Mouse (Mus musculus): Measurements from ENCODE around the gene Ptafr. TPM values are rescaled to one million over a fixed set of nuclear protein-coding genes. Genes with fewer than 3 reads are reported as not detected.

Ptafr gene
- polyA plus RNA-seq, 1 experiment from 2014 or later: 1.2 TPM

DNA sequence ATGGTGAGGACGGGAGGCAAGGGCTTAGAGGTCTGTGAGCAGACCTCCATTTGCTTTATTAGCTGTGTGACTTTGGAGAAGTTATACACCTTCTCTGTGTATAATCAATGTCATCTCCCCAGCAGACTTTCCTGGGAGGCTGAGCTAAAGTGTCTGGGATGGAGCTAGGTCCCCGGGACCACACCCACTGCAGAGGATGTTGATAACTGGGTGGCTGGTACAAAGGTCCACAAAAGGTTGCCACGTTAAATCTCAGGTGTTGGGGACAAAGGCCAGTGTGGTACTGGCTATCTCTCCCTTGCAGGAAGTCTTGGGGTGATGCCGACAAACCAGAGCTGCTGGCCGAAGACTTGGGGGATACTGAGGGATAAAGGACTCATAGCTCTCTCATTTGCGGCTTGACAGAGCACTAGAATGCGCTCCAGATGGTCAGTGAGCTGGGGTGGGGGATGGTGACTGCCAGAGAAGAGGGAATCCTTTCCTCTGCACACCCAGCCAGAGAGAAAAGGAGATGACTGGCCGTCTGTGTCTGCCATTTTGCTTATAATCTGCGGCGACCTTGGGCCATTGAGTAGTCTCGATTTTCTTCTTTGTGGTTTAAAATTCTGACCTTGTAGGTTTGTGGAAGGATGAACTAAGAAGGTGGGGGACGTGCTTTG, 1.4 kb downstream of the Ptafr start:
- no peaks in the 10 kb centered on the region for H3K27me3 ChIP-seq
- no peak overlapping the region for H3K9ac ChIP-seq
- no peak for ATAC-seq (ENCODE audit: borderline replicate concordance, extremely low read depth, low FRiP score, low TSS enrichment)
- no peak overlapping the region for H3K27ac ChIP-seq
- H3K36me3 ChIP-seq: no peaks in the 10 kb centered on the region
- H3K4me3 ChIP-seq: no peak overlapping the region
- no peaks in the 10 kb centered on the region for H3K9me3 ChIP-seq
- 65% methylated on average over 12 of the region's 12 CpGs for WGBS
- H3K4me2 ChIP-seq: no peak overlapping the region
- peaks cover 19% of the 10 kb centered on the region; the same call in 1 of the 2 replicates for H3K4me1 ChIP-seq

DNA sequence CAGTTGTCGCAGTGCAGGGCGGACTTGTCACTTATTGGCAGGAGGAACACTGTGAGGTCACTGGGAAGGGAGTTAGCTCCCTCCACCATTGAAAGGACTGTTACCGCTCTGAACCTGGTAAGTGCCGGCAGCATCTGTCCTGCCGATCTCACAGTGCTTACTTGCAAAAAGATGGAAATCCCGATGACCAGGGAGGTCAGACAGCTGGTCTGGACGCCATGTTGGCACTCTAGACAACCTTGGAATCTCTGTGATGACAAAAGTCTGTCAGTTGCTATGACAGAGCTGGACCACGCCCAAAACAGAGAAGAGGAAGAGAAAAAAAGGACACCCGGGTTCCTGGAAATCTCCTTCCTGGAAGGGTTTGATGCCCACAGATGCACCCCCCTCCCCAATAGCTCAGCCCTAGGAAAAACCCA, 3.5 kb downstream of the Ptafr start:
- no peak overlapping the region for H3K4me3 ChIP-seq
- H3K4me1 ChIP-seq: peaks cover 24% of the 10 kb centered on the region; the same call in 1 of the 2 replicates
- no peak overlapping the region for H3K9ac ChIP-seq
- ATAC-seq (ENCODE audit: borderline replicate concordance, extremely low read depth, low FRiP score, low TSS enrichment): no peak
- H3K27me3 ChIP-seq: no peaks in the 10 kb centered on the region
- no peaks in the 10 kb centered on the region for H3K36me3 ChIP-seq
- WGBS: 46% methylated on average over 9 of the region's 9 CpGs
- H3K27ac ChIP-seq: no peak overlapping the region
- H3K9me3 ChIP-seq: no peaks in the 10 kb centered on the region
- H3K4me2 ChIP-seq: no peak overlapping the region

- WGBS: 93% methylated on average over 5 of the region's 5 CpGs
- ATAC-seq (ENCODE audit: borderline replicate concordance, extremely low read depth, low FRiP score, low TSS enrichment): no peak
- no peak overlapping the region for H3K4me2 ChIP-seq
- H3K27me3 ChIP-seq: no peaks in the 10 kb centered on the region
- H3K4me1 ChIP-seq: peaks cover 25% of the 10 kb centered on the region
- H3K27ac ChIP-seq: no peak overlapping the region
- no peak overlapping the region for H3K4me3 ChIP-seq
- no peaks in the 10 kb centered on the region for H3K36me3 ChIP-seq
- H3K9me3 ChIP-seq: no peaks in the 10 kb centered on the region
- no peak overlapping the region for H3K9ac ChIP-seq
Measured at GRCm38 (mm10) chr4:132569115-132569514, 5.2 kb downstream of the Ptafr start.

- no peak overlapping the region for H3K4me2 ChIP-seq
- H3K9me3 ChIP-seq: no peaks in the 10 kb centered on the region
- no peaks in the 10 kb centered on the region for H3K27me3 ChIP-seq
- peak overlapping the region; percentile 69 for H3K27ac ChIP-seq
- H3K4me3 ChIP-seq: no peak overlapping the region
- no peak for ATAC-seq (ENCODE audit: borderline replicate concordance, extremely low read depth, low FRiP score, low TSS enrichment)
- no peaks in the 10 kb centered on the region for H3K36me3 ChIP-seq
- H3K4me1 ChIP-seq: peaks cover 22% of the 10 kb centered on the region
- H3K9ac ChIP-seq: no peak overlapping the region
- WGBS: 48% methylated on average over 9 of the region's 9 CpGs
Measured at GRCm38 (mm10) chr4:132571190-132571589, 7.3 kb downstream of the Ptafr start.

- Histone ChIP-seq H3K27ac (peak overlapping the region; percentile 58), H3K4me2 (peak overlapping the region; percentile 12; the same call in 1 of the 2 replicates), H3K9ac (no peak overlapping the region), H3K9me3 (no peaks in the 10 kb centered on the region), H3K4me1 (peaks cover 17% of the 10 kb centered on the region), H3K36me3 (no peaks in the 10 kb centered on the region), H3K4me3 (no peak overlapping the region), H3K27me3 (no peaks in the 10 kb centered on the region)
- 29% methylated on average over 11 of the region's 11 CpGs for WGBS
- ATAC-seq (ENCODE audit: borderline replicate concordance, extremely low read depth, low FRiP score, low TSS enrichment): peak; percentile 81; the same call in 1 of the 2 replicates
Measured at GRCm38 (mm10) chr4:132573327-132573726, 9.5 kb downstream of the Ptafr start.

GRCm38 (mm10) chr4:132574809-132575347, 11.0 kb downstream of the Ptafr start:
- ATAC-seq (ENCODE audit: borderline replicate concordance, extremely low read depth, low FRiP score, low TSS enrichment): no peak
- H3K9me3 ChIP-seq: no peaks in the 10 kb centered on the region
- H3K4me2 ChIP-seq: no peak overlapping the region
- no peaks in the 10 kb centered on the region for H3K27me3 ChIP-seq
- H3K4me3 ChIP-seq: no peak overlapping the region
- H3K9ac ChIP-seq: no peak overlapping the region
- peaks cover 17% of the 10 kb centered on the region for H3K4me1 ChIP-seq
- WGBS: 85% methylated on average over 1 of the region's 1 CpGs
- no peaks in the 10 kb centered on the region for H3K36me3 ChIP-seq
- H3K27ac ChIP-seq: peak overlapping the region; percentile 15; the same call in 1 of the 2 replicates

DNA sequence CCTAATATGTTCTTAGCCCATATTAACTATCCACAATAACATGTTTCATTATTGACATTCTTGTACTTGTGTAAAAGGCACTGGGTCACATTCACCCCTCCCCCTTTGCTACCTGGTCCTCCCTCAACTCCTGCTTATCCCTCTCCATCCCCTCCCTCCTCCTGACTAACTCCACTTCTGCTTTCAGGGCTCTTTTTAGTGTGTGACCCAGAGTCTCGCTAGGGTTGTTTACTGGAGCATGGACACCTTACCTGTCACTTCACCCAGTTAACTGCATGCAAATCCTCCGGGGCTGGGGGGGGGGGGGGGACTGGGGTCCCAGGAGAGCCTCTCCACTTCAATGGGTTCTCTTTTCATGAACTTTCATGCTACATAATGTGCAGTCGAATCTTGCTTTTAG, 19.9 kb downstream of the Ptafr start:
- Histone ChIP-seq H3K9ac (no peak overlapping the region), H3K4me3 (no peak overlapping the region), H3K27me3 (no peaks in the 10 kb centered on the region), H3K4me2 (no peak overlapping the region), H3K36me3 (no peaks in the 10 kb centered on the region), H3K4me1 (no peaks in the 10 kb centered on the region), H3K27ac (no peak overlapping the region), H3K9me3 (no peaks in the 10 kb centered on the region)
- no peak for ATAC-seq (ENCODE audit: borderline replicate concordance, extremely low read depth, low FRiP score, low TSS enrichment)
- 71% methylated on average over 3 of the region's 3 CpGs for WGBS

DNA sequence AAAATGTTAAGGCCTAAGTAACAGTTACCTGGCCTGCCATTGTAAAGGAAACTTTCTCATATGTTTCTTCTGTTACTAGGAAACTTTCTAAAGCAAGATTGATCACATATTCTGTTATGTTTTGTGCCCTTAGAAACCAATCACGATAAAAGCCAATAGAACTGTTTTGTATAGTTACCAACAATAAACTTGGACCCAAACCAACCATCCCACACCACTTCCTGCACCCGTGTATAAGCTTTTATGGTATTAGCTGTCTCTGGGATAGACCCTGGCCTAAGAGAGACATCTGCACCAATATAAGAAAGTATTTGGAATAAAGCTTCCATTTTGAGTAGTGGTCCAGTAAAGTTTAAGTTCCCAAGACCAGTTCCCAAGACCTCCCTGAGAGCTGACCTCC, 21.1 kb downstream of the Ptafr start:
- Histone ChIP-seq H3K4me2 (no peak overlapping the region), H3K4me1 (no peaks in the 10 kb centered on the region), H3K4me3 (no peak overlapping the region), H3K36me3 (no peaks in the 10 kb centered on the region), H3K9ac (no peak overlapping the region), H3K27ac (no peak overlapping the region), H3K9me3 (no peaks in the 10 kb centered on the region), H3K27me3 (no peaks in the 10 kb centered on the region)
- WGBS: 68% methylated on average over 2 of the region's 2 CpGs
- no peak for ATAC-seq (ENCODE audit: borderline replicate concordance, extremely low read depth, low FRiP score, low TSS enrichment)

DNA sequence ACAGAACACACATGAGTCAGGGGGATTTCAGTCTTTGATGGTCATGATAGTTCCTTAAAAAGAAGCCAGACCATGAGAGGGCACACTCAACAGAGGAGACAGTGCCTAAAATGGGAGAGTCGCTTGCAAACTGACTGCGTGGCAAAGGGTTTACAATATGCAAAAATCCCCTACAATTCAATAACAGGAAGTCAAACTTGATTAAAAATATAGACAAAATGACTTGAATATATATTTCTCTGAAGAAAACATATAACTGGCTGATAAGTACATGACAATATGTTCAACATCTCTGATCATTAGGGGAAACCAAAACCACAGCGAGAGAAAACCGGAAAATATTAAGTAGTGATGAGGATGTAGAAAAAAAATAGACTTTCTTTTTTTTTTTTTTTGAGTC, 22.4 kb downstream of the Ptafr start:
- H3K27me3 ChIP-seq: no peaks in the 10 kb centered on the region
- no peak overlapping the region for H3K4me2 ChIP-seq
- H3K9me3 ChIP-seq: no peaks in the 10 kb centered on the region
- H3K27ac ChIP-seq: no peak overlapping the region
- no peak overlapping the region for H3K4me3 ChIP-seq
- 96% methylated on average over 4 of the region's 4 CpGs for WGBS
- no peak for ATAC-seq (ENCODE audit: borderline replicate concordance, extremely low read depth, low FRiP score, low TSS enrichment)
- H3K4me1 ChIP-seq: no peaks in the 10 kb centered on the region
- no peak overlapping the region for H3K9ac ChIP-seq
- H3K36me3 ChIP-seq: no peaks in the 10 kb centered on the region

- Histone ChIP-seq H3K4me3 (no peak overlapping the region), H3K9me3 (no peaks in the 10 kb centered on the region), H3K27me3 (no peaks in the 10 kb centered on the region), H3K36me3 (no peaks in the 10 kb centered on the region), H3K9ac (no peak overlapping the region), H3K4me1 (no peaks in the 10 kb centered on the region), H3K27ac (no peak overlapping the region), H3K4me2 (no peak overlapping the region)
- no peak for ATAC-seq (ENCODE audit: borderline replicate concordance, extremely low read depth, low FRiP score, low TSS enrichment)
- 56% methylated on average over 3 of the region's 3 CpGs for WGBS
Measured at GRCm38 (mm10) chr4:132588512-132588911, 24.6 kb downstream of the Ptafr start.

GRCm38 (mm10) chr4:132590642-132591041, 26.8 kb downstream of the Ptafr start:
- no peaks in the 10 kb centered on the region for H3K4me1 ChIP-seq
- no peak overlapping the region for H3K9ac ChIP-seq
- no peaks in the 10 kb centered on the region for H3K36me3 ChIP-seq
- ATAC-seq (ENCODE audit: borderline replicate concordance, extremely low read depth, low FRiP score, low TSS enrichment): no peak
- WGBS: 67% methylated on average over 10 of the region's 10 CpGs
- H3K4me2 ChIP-seq: no peak overlapping the region
- H3K27me3 ChIP-seq: no peaks in the 10 kb centered on the region
- H3K27ac ChIP-seq: no peak overlapping the region
- H3K9me3 ChIP-seq: no peaks in the 10 kb centered on the region
- no peak overlapping the region for H3K4me3 ChIP-seq

DNA sequence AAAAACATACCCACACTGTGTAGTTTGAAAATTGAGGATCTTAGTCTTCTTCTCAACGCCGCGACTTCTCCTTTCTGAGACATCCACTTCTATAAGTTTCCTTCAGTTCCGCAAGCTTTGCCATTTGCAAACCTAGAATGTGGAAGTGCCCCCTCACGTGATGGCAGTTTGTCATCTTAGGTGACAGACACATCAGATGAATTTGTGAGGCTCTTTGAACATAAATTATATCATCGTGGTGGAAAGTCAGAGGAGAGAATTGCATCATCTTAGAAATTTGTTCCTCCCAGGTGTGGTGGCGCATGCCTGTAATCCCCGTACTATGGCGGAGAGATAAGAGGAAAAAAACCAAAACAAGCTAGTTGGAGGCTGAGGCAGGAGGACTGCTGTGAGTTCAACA, 29.1 kb downstream of the Ptafr start:
- H3K27me3 ChIP-seq: no peaks in the 10 kb centered on the region
- no peak overlapping the region for H3K27ac ChIP-seq
- WGBS: 88% methylated on average over 9 of the region's 9 CpGs
- H3K4me3 ChIP-seq: no peak overlapping the region
- no peaks in the 10 kb centered on the region for H3K4me1 ChIP-seq
- no peak overlapping the region for H3K9ac ChIP-seq
- H3K4me2 ChIP-seq: no peak overlapping the region
- no peak for ATAC-seq (ENCODE audit: borderline replicate concordance, extremely low read depth, low FRiP score, low TSS enrichment)
- H3K9me3 ChIP-seq: no peaks in the 10 kb centered on the region
- H3K36me3 ChIP-seq: no peaks in the 10 kb centered on the region

Measured in lung, embryonic 15.5 days (tissue).